Mouse (Mus musculus) heart, embryonic 11.5 days (tissue): ENCODE data around the gene Gtpbp10. TPM values are rescaled to one million over a fixed set of nuclear protein-coding genes. Genes with fewer than 3 reads are reported as not detected.

Experiments
- ATAC-seq: fragments of 200-750 bp; cut with Nextera tagmentation; replicated peaks from 2 replicates; pipeline ENCODE4 v1.8.0; 2017; ENCODE audit warnings: moderate library complexity; ENCODE audit not compliant: insufficient number of reproducible peaks, low FRiP score, low TSS enrichment
- H3K27ac ChIP-seq: fragments of 300-500 bp; sonication (generic); 2 replicates; pipeline ENCODE4 v1.5.1; 2014; ENCODE audit warnings: mild to moderate bottlenecking, low read depth, low read length
- H3K27me3 ChIP-seq: fragments of 300-500 bp; sonication (generic); 2 replicates; pipeline ENCODE4 v1.6.1; 2014; ENCODE audit warnings: mild to moderate bottlenecking, low read length, mixed read lengths; ENCODE audit not compliant: control insufficient read depth, insufficient read depth
- H3K36me3 ChIP-seq: fragments of 300-500 bp; sonication (generic); 2 replicates; pipeline ENCODE4 v1.6.1; 2014; ENCODE audit warnings: mild to moderate bottlenecking, low read length, moderate library complexity, mixed read lengths; ENCODE audit not compliant: control insufficient read depth, insufficient read depth
- H3K4me1 ChIP-seq: fragments of 300-500 bp; sonication (generic); 2 replicates; pipeline ENCODE4 v1.6.1; 2014; ENCODE audit warnings: low read length; ENCODE audit not compliant: control insufficient read depth, insufficient read depth
- H3K4me2 ChIP-seq: fragments of 300-500 bp; sonication (generic); 2 replicates; pipeline ENCODE4 v1.6.1; 2014; ENCODE audit warnings: mild to moderate bottlenecking, moderate library complexity
- H3K4me3 ChIP-seq: fragments of 300-500 bp; sonication (generic); 2 replicates; pipeline ENCODE4 v1.5.1; 2014; ENCODE audit warnings: low read depth, low read length
- H3K9ac ChIP-seq: fragments of 300-500 bp; sonication (generic); 2 replicates; pipeline ENCODE4 v1.6.1; 2014; ENCODE audit warnings: mild to moderate bottlenecking, low read depth, low read length, moderate library complexity
- H3K9me3 ChIP-seq: fragments of 300-500 bp; sonication (generic); replicated peaks from 2 replicates; pipeline ENCODE4 v1.6.1; 2016; ENCODE audit warnings: low read length; ENCODE audit not compliant: control insufficient read depth
- WGBS: fragments of 180-500 bp; shearing (Covaris S2); extraction: QIAGEN DNeasy Blood & Tissue Kit; methylation state at CpG from one replicate; pipeline ENCODE4 v1.1.7; 2014; ENCODE audit not compliant: insufficient replicate concordance; 5-methylcytosine and 5-hydroxymethylcytosine counted together
- polyA plus RNA-seq: library from polyadenylated mRNA; unstranded; fragments of >200 nt; fragmentation: Nextera tagmentation; extraction: Ambion mirVana; gene quantifications from 2 replicates; pipeline ENCODE4 v1.2.1, GENCODE M21; 2014

The Gtpbp10 gene
- polyA plus RNA-seq, 1 experiment from 2014 or later: 21.3 TPM

GRCm38 (mm10) chr5:5508231-5508630, 51.1 kb downstream of the Gtpbp10 start:
- no peaks in the 10 kb centered on the region for H3K9me3 ChIP-seq
- H3K27me3 ChIP-seq: no peaks in the 10 kb centered on the region
- no peak overlapping the region for H3K4me2 ChIP-seq
- ATAC-seq: no peak
- peaks cover 3% of the 10 kb centered on the region for H3K36me3 ChIP-seq
- H3K9ac ChIP-seq: no peak overlapping the region
- H3K4me1 ChIP-seq: no peaks in the 10 kb centered on the region
- 79% methylated on average over 10 of the region's 10 CpGs for WGBS
- H3K4me3 ChIP-seq: no peak overlapping the region
- no peak overlapping the region for H3K27ac ChIP-seq

DNA sequence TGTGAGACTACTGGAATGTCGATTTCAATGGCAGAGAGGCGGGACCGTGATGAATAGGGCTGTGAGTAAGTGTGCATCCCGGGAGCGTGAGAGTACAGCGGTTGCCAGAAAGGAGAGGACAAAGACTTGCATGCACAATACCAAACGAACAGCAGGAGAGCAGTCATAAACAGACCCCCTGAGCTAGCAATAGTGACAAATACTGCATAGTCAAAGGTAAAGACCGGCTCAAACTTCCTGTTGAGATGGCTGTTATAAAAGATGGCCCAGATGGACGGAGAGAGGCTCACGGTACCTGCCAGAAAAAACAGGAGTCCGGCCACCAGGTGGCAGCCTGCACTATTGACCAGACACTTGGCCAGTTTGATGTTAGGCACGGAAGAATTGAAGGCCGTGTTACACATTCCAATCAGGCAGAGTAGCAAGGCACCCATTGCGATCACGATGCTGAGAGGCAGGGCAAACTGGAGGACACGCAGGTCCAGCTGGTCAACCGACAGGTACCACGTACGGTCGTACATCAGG, 51.6 kb downstream of the Gtpbp10 start:
- Histone ChIP-seq H3K4me3 (no peak overlapping the region), H3K27me3 (no peaks in the 10 kb centered on the region), H3K9ac (no peak overlapping the region), H3K36me3 (peaks cover 3% of the 10 kb centered on the region), H3K4me2 (no peak overlapping the region), H3K4me1 (no peaks in the 10 kb centered on the region), H3K9me3 (no peaks in the 10 kb centered on the region), H3K27ac (no peak overlapping the region)
- peak; percentile 35; the same call in 1 of the 2 replicates for ATAC-seq
- WGBS: 64% methylated on average over 20 of the region's 20 CpGs

- Histone ChIP-seq H3K9me3 (no peaks in the 10 kb centered on the region), H3K4me2 (no peak overlapping the region), H3K4me1 (no peaks in the 10 kb centered on the region), H3K27ac (no peak overlapping the region), H3K4me3 (no peak overlapping the region), H3K27me3 (no peaks in the 10 kb centered on the region), H3K9ac (no peak overlapping the region), H3K36me3 (no peaks in the 10 kb centered on the region)
- WGBS: 88% methylated on average over 13 of the region's 13 CpGs
- no peak for ATAC-seq
Measured at GRCm38 (mm10) chr5:5504456-5504855, 54.9 kb downstream of the Gtpbp10 start.

- Histone ChIP-seq H3K4me1 (no peaks in the 10 kb centered on the region), H3K9me3 (no peaks in the 10 kb centered on the region), H3K4me3 (no peak overlapping the region), H3K27me3 (no peaks in the 10 kb centered on the region), H3K27ac (no peak overlapping the region), H3K9ac (no peak overlapping the region), H3K4me2 (no peak overlapping the region), H3K36me3 (no peaks in the 10 kb centered on the region)
- WGBS: 82% methylated on average over 4 of the region's 4 CpGs
- ATAC-seq: no peak
Measured at GRCm38 (mm10) chr5:5503381-5503780, 56.0 kb downstream of the Gtpbp10 start.

DNA sequence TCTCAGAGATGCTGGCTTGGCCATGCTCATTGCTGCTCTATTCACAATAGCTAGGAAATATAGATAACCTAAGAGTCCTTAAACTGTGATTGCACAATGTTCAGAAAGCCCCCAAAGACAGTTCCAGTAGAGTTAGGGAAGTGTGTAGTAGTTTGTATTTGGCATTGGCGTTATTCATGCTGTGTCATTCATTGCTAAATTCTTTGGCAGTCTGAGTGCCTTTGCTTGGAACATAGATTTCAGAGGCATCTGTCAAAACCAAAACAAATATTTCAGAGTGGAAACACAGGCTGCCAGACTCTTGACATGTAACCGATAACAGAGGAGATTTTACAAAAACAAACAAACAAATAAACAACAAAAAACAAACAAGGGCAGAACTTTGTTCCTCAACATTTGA, 57.8 kb downstream of the Gtpbp10 start:
- WGBS: 82% methylated on average over 2 of the region's 2 CpGs
- Histone ChIP-seq H3K4me3 (no peak overlapping the region), H3K9me3 (no peaks in the 10 kb centered on the region), H3K27me3 (no peaks in the 10 kb centered on the region), H3K4me1 (no peaks in the 10 kb centered on the region), H3K27ac (no peak overlapping the region), H3K36me3 (no peaks in the 10 kb centered on the region), H3K9ac (no peak overlapping the region), H3K4me2 (no peak overlapping the region)
- ATAC-seq: no peak

GRCm38 (mm10) chr5:5496393-5496792, 62.9 kb downstream of the Gtpbp10 start:
- no peaks in the 10 kb centered on the region for H3K36me3 ChIP-seq
- H3K9me3 ChIP-seq: no peaks in the 10 kb centered on the region
- no peak overlapping the region for H3K4me3 ChIP-seq
- ATAC-seq: no peak
- no peaks in the 10 kb centered on the region for H3K27me3 ChIP-seq
- H3K27ac ChIP-seq: no peak overlapping the region
- H3K9ac ChIP-seq: no peak overlapping the region
- H3K4me2 ChIP-seq: no peak overlapping the region
- no peaks in the 10 kb centered on the region for H3K4me1 ChIP-seq
- WGBS: 67% methylated on average over 3 of the region's 3 CpGs

DNA sequence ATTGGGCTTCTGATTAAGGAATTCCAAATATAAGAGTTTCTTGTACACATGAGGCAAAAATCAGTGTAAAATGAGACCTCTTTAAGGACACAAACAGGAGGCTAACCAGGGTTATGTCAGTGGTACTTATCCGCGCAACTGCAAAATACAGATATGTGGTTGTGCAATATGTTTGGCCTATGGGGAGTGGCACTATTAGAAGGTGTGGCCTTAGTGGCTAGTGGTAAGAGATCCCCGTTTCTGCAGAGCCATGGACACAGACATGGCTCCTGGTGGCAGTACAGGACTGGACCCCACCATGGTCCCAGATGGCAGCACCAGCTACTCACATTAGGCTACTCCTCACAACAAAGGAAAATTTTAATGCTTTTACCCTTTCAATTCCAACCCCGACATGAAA, 64.3 kb downstream of the Gtpbp10 start:
- H3K4me3 ChIP-seq: no peak overlapping the region
- H3K36me3 ChIP-seq: no peaks in the 10 kb centered on the region
- H3K27me3 ChIP-seq: no peaks in the 10 kb centered on the region
- H3K4me1 ChIP-seq: no peaks in the 10 kb centered on the region
- no peak overlapping the region for H3K27ac ChIP-seq
- H3K9me3 ChIP-seq: no peaks in the 10 kb centered on the region
- 78% methylated on average over 4 of the region's 4 CpGs for WGBS
- H3K9ac ChIP-seq: no peak overlapping the region
- no peak for ATAC-seq
- no peak overlapping the region for H3K4me2 ChIP-seq

DNA sequence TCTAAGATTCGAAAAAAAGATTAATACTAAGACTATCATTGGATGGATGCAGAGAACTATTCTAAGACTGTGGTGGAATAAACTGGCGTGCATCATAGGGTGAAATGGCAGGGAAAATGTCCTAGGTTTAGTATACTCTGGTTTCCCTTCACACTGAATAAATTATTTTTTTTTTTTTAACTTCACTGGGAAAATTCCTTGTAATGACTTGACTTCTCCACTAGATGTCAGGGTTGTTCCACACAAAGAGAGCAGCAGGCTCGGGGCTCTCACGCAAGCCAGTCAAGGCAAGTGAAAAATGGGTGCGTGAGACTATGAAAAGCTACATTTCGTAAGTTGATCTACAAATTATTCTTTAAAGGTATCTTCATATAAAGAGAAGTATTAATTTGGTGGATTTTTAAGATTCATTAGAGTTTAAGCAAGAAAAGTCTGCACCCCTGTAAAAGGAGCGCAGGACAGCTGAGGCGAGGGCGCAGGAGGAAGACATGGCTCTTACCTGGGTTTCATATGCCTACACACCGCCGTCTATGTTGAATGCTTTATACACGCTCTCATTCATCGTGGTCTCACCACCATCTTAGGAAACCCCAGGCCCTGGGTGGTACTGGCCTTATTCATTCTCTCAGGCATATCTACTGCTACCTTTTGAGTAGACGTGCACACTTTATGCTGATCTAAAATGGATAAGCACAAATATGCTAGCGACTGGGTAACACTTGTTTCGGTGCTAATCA, 64.9 kb downstream of the Gtpbp10 start:
- H3K27me3 ChIP-seq: no peaks in the 10 kb centered on the region
- H3K4me2 ChIP-seq: peak overlapping the region; percentile 42
- H3K9me3 ChIP-seq: no peaks in the 10 kb centered on the region
- no peaks in the 10 kb centered on the region for H3K36me3 ChIP-seq
- WGBS: 37% methylated on average over 16 of the region's 16 CpGs
- H3K27ac ChIP-seq: no peak overlapping the region
- no peak overlapping the region for H3K9ac ChIP-seq
- H3K4me3 ChIP-seq: no peak overlapping the region
- H3K4me1 ChIP-seq: no peaks in the 10 kb centered on the region
- no peak for ATAC-seq

- H3K4me2 ChIP-seq: no peak overlapping the region
- no peak overlapping the region for H3K4me3 ChIP-seq
- no peak for ATAC-seq
- H3K36me3 ChIP-seq: no peaks in the 10 kb centered on the region
- H3K9ac ChIP-seq: no peak overlapping the region
- H3K4me1 ChIP-seq: no peaks in the 10 kb centered on the region
- H3K9me3 ChIP-seq: no peaks in the 10 kb centered on the region
- no peak overlapping the region for H3K27ac ChIP-seq
- H3K27me3 ChIP-seq: no peaks in the 10 kb centered on the region
- WGBS: 86% methylated on average over 4 of the region's 4 CpGs
Measured at GRCm38 (mm10) chr5:5492163-5492562, 67.2 kb downstream of the Gtpbp10 start.
